Mouse (Mus musculus) heart, postnatal 10 days (tissue): ENCODE results near the gene Spag8. TPM values are rescaled to one million over a fixed set of nuclear protein-coding genes. Genes with fewer than 3 reads are reported as not detected.

ENCODE experiments used
- DNase-seq, 2 experiments: peaks; one replicate each; pipeline ENCODE4 v3.0.0; 2021
- intact Hi-C: fragments of 180-260 bp; cut with DNase I; formaldehyde crosslinking; loops from one replicate; pipeline ENCODE4 v1.15.1; 2025
- microRNA-seq, 2 experiments: library from miRNA; unstranded; fragments of <30 nt; microRNA quantifications; one replicate each; pipeline ENCODE4 v1.2.0; 2022
- total RNA-seq, 2 experiments: library from RNA; stranded (reverse); gene quantifications; 2 replicates each; pipeline ENCODE4 v1.2.3; 2021

Gene Spag8
- total RNA-seq, 2 experiments from 2014 or later = 0.19 to 0.52 TPM

DNA sequence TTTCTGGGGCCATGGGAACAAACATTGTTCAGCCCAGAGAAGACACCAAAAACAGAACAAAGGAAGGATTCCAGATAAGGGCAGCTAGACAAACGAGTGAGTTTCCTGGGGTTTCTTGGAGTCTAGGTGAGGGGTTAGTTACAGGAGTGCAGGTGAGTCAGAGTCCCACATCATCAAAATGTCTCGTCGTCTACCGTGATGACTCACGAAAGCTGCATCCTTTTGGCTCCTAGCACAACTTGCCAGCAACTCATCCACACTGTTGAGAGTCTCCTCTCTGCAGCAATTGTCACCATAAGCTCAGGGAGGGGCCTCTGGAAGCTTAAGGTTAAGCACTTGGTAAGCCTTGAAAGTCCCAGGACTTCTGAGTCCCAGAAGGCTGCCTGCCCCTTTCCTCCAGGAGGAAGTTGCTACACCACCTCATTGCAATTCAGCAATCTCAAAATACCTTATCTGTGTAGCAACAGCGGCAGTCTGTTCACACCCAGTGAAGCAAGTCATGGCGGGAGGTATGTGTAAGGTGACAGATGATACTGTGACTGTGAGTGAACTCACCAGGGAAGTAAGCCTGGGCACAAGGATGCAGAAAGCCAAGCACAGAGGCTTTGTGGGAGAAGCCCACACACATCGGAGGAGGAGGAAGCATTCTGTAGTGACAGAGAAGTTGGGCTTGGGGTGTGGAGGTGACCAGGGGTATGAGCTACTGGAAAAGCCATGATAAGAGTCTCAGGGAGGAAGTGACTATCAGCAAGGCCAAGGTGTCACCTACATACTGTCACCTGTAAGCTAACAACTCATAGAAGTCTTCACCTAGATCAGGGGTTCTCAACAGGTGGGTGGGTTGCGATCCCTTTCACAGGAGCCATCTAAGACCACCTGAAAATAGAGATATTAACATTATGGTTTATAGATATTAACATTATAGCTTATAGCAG, 48.4 kb downstream of the Spag8 start:
- no peak for DNase-seq
- intact Hi-C loops = no loop called here

DNA sequence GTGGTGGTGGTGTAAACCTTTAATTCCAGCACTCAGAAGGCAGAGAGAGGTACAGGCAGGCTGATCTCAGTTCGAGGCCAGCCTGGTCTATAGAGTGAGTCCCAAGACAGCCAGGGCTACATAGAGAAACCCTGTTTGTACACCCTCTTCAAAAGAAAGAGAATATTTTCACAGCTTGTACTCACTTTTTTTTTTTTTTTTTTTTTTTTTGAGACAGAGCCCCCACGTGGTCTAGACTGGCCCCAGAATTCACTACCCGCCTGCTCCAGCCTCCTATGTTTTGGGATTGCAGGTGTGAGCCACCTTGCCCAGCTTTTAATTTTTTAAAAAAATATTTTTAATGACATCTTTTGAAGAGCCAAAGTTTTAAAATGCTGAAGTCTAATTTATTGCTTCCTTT, 49.3 kb downstream of the Spag8 start:
- intact Hi-C loops = no loop called here
- no peak for DNase-seq

Small RNA genes lying within 50 kb of the gene (microRNA-seq; reads per million reads assigned to microRNA genes)
- gene Gm25262 = 0.95 to 1.0 reads per million in 2 experiments

Other genes with a start within 250 kb of the Spag8 start
- under 1 TPM in 1 of 2 experiments, not detected in 1; 0.62 TPM for gene Fam166b, start 224.5 kb downstream of the Spag8 start, total RNA-seq
- gene Tesk1, start 211.7 kb downstream of the Spag8 start, total RNA-seq = 10 to 100 TPM; 42.3 to 42.6 TPM
- gene Cd72, start 199.0 kb downstream of the Spag8 start, total RNA-seq = under 1 TPM; 0.45 to 0.60 TPM
- under 1 TPM in 1 of 2 experiments, not detected in 1; 0.38 TPM for gene Sit1, start 169.9 kb downstream of the Spag8 start, total RNA-seq
- 10 to 100 TPM; 26.1 to 27.3 TPM for gene Ccdc107, start 160.7 kb downstream of the Spag8 start, total RNA-seq
- gene Arhgef39, start 153.9 kb downstream of the Spag8 start, total RNA-seq = 1 to 10 TPM; 4.0 to 5.2 TPM
- under 1 TPM; 0.30 to 0.79 TPM for gene Car9, start 146.6 kb downstream of the Spag8 start, total RNA-seq
- 10 to 100 TPM; 55.5 to 57.3 TPM for gene Tpm2, start 129.8 kb downstream of the Spag8 start, total RNA-seq
- 10 to 100 TPM; 57.2 to 61.8 TPM for gene Creb3, start 91.3 kb downstream of the Spag8 start, total RNA-seq
- gene Tln1, start 90.9 kb downstream of the Spag8 start, total RNA-seq = 100 to 1,000 TPM; 147 to 167 TPM
- gene Rgp1, start 74.9 kb downstream of the Spag8 start, total RNA-seq = 10 to 100 TPM; 42.1 to 45.5 TPM
- 10 to 100 TPM; 15.4 to 15.6 TPM for gene Gba2, start 74.7 kb downstream of the Spag8 start, total RNA-seq
- under 1 TPM; 0.36 to 0.37 TPM for gene Msmp, start 69.1 kb downstream of the Spag8 start, total RNA-seq
- gene Npr2, start 21.7 kb downstream of the Spag8 start, total RNA-seq = 10 to 100 TPM; 42.9 to 45.1 TPM
- gene Hint2, start 2.9 kb upstream of the Spag8 start, total RNA-seq = 100 to 1,000 TPM; 110 to 112 TPM
- 10 to 100 TPM; 15.0 to 15.2 TPM for gene Tmem8b, start 15.4 kb upstream of the Spag8 start, total RNA-seq
- gene Fam221b, start 15.6 kb upstream of the Spag8 start, total RNA-seq = under 1 TPM; 0.25 to 0.26 TPM
- gene Olfr70, start 47.2 kb upstream of the Spag8 start, total RNA-seq = not detected
- gene Olfr71, start 56.7 kb upstream of the Spag8 start, total RNA-seq = not detected
- gene Hrct1, start 73.6 kb upstream of the Spag8 start, total RNA-seq = 1 to 10 TPM; 4.5 to 6.1 TPM
- 1 to 10 TPM; 4.2 to 5.1 TPM for gene Spaar, start 76.4 kb upstream of the Spag8 start, total RNA-seq
- not detected for gene Olfr159, start 117.4 kb upstream of the Spag8 start, total RNA-seq
- gene Olfr156, start 170.3 kb upstream of the Spag8 start, total RNA-seq = not detected
- gene Olfr157, start 186.6 kb upstream of the Spag8 start, total RNA-seq = not detected
- not detected for gene Olfr155, start 198.0 kb upstream of the Spag8 start, total RNA-seq
- 10 to 100 TPM; 12.3 to 12.8 TPM for gene Reck, start 221.9 kb upstream of the Spag8 start, total RNA-seq